Mouse (Mus musculus) liver, adult (tissue): ENCODE data around the gene Adamtsl5.

ENCODE experiments used
- GATA4 ChIP-seq: IDR thresholded peaks from 2 replicates; pipeline ENCODE4 v1.6.1; 2014; ENCODE audit warnings: mild to moderate bottlenecking, low read length; ENCODE audit not compliant: insufficient replicate concordance

Gene Adamtsl5

DNA sequence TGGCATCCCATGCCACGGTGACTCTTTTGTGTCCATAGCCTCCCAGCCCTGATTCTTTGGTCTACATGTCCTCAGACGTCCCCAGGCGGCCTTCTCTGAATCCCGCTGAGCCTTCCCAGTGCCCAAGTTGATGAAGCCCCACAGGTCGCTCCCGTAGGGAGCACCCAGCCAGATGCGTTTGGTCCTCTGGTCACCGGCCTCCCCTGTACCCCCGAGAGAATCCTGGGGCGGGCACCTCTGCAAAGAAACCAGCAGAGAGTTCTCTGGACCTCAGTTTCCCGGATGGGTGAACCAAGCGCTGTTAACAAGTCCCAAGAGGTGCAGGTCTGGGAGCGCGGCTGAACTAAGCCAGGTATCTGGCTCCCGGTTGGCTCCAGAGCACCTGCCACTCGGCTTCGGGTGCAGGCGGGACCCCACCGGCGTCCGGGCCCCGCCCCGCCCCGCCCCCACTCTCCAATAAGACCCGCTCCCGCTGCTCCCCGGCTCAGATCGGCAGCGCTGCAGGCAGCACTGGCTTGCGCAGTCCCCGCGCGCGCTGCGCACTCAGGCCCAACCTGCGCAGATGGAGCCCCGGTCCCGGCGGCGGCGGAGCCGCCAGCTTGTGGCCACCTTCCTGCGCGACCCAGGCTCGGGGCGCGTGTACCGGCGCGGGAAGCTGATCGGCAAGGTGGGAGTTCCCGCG lies 7.9 kb upstream of the Adamtsl5 start, which contains the start of gene Plk5:
Gene Plk5 (plus strand): TSS at position 459 of the 682 bp plus-strand sequence.
- no peak for TF ChIP-seq GATA4

DNA sequence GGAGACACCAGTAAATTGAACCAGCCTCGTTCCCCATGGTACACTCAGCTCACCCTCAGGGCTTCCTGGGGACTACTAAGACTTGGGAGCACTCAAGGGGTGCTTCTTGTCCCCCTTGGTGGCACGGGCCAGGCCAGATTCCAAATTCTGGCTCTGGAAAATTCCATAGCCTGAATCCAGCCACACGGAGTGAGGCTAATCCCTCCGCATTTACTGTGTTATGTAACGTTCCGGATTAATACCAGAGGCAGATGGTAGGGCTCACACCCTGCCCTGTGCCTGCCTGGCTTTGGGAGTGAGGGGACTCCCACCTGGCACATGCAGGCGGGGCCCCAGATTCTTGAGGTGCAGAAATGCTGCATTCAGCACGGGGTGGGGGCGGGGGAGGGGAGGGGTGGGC lies 7.2 kb upstream of the Adamtsl5 start:
- no peak for TF ChIP-seq GATA4

DNA sequence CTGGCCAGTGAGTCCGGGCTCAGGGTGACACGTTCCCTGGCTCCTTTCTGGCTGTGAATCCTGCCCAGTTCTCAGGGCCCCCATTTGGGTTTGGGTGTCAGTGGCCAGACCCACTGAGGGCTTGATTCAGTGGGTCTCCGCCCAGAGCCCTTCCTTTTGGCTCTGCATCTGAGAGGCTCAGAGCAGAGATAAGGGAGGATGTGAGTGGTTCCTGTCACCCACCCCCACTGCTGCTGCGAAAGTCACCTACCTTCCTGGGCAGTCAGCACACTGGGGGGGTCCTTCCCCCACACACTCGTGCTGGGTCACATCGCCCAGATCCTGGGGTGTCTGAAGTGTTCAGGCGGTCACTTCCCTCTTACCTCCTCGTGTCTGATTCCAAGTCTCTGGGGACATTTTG lies 4.5 kb upstream of the Adamtsl5 start:
- no peak for TF ChIP-seq GATA4

DNA sequence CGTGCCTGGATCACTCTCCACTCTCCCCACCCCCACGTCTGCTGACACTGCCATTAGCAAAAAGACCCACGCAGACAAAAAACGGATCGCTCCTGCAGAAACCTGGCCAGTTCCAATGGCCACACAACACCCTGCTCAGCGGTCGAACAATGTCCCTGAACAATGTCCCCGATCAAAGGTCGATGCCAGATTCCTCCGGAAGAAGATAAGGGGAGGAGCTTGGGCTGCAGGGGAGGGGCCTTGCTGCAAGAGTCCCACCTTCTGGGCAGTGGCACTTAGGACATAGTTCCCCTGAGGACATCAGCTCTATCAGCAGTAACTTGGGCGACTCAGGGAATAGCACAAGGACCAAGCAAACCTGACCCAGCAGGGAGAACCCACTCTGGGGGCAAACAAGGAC lies 3.7 kb upstream of the Adamtsl5 start:
- TF ChIP-seq GATA4 = peak; percentile 65; the same call in 1 of the 2 replicates

DNA sequence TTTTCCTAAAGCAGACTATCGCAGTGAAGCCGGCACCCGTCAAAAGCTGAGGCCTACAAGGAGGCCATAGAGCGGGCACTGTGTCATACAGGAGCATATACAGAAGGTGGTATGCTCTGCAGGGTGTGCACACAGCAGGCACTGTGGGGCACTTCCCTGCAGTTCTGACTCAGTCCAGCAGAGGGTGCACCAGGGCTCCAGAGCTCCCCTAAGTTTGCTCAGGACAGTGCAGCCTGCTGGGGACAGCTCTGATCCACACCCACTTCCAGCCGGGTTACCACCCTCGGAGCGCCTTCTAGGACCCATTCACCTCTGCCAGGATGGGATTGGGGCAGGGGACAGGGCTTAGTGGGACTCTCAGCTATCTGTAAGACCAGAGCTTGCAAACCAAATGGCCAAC lies 2.1 kb upstream of the Adamtsl5 start:
- no peak for TF ChIP-seq GATA4

DNA sequence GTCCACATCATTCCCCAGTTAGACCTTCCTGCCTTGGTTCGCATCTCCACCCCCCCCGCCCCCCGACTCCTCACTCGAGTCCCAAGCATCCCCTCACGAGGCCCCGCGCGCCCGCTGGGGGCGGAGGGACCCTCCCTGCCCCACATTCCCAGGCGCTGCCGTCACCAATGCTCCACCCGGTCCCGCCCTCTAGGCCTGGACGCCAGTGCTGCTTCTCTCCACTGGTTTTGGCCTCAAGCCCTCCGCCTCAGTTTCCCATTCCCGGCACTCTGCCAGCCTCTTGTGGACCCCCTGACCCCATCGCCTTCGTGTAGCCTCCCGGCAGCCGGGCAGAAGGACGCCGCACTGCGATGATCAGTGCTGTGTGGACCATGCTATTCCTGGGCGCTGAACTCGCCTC lies 769 bp upstream of the Adamtsl5 start:
- TF ChIP-seq GATA4 = no peak

DNA sequence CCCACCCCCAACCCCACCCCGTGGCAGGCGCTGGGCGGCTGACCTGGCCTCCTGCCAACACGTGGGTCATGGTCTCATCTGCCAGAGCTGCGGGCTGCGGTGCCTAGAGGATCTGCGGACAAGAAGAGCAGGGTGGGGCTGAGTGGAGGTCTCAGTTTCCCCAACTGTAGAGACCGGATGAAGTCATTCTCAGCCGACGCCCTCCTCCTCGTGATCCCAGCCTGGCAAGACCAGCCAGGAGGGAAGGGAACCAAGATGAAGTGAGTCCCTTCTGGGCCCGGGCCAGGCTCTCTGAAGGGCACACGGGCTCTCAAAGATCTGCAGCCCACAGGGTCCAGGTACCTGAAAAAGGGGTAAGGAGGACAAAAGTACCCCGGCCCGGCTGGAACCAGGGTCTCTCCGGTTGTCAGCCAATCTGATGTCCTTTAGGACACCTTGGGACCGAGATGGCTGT lies 671 bp downstream of the Adamtsl5 start:
- no peak for TF ChIP-seq GATA4

DNA sequence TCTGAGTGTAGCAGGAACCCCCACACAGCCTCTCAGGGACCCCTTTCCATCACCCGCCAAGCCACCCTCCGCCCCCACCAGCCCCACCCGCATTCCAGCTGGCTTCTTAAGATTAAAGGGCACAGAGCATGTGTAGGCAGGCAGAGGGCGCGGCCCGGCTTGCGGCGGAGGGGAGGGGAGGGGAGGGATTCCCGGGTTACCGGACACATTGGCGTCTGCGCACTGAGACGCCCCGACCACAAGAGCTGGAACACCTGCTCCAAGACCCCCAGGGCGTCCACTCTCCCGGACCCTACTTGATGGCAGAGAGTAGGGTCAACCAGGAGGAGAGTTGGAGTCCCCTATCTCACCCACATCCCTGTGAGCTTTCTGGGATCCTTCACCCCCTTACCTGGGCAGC lies 3.1 kb downstream of the Adamtsl5 start:
- no peak for TF ChIP-seq GATA4

DNA sequence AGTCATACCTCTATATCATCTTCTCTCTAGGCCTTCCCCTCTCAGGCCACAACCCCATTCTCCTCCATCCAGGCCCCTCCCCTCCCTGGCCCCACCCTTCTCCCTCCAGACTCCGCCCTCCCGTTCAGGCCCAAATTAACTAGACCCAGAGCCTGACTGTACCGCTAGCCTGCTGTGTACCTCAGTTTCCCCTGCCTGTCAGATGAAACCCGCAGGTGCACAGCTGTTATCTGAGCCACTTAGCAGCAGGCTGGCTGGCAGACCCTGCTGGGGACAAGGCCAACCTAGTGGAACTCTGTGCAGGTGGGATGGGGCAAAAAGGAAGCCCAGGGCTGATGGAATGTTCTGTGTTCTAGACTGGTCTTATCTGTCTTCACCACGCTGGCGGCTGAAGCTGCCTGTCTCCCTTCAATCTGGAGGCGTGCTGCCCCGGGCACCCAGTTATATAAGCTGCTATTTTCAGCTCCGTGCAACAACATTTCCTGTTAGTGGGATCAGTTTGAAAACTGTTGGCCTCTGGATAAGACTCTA lies 4.0 kb downstream of the Adamtsl5 start:
- TF ChIP-seq GATA4 = no peak

DNA sequence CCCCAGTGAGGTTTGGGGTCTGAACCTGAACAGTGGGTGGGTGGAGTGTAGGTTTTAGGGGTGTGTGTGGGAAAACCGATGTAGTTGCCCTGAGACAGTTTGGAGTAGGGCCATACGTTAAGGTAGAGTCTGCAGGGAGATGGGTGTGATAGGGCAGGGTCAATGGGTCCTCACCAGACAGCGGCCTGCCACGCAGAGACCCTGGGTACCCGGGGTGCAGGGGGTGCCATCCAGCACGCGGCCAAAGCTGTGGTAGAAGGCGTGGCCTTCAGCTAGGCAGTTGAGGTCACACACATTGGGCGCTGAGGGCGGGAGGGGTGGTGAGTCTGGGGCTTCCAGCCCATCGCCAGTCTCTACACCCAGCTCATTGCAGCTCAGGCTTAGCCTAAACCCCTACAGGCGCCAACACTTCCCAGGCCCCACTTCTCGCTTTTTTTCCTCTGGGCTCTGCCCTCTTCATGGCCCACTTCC lies 4.8 kb downstream of the Adamtsl5 start:
- no peak for TF ChIP-seq GATA4

DNA sequence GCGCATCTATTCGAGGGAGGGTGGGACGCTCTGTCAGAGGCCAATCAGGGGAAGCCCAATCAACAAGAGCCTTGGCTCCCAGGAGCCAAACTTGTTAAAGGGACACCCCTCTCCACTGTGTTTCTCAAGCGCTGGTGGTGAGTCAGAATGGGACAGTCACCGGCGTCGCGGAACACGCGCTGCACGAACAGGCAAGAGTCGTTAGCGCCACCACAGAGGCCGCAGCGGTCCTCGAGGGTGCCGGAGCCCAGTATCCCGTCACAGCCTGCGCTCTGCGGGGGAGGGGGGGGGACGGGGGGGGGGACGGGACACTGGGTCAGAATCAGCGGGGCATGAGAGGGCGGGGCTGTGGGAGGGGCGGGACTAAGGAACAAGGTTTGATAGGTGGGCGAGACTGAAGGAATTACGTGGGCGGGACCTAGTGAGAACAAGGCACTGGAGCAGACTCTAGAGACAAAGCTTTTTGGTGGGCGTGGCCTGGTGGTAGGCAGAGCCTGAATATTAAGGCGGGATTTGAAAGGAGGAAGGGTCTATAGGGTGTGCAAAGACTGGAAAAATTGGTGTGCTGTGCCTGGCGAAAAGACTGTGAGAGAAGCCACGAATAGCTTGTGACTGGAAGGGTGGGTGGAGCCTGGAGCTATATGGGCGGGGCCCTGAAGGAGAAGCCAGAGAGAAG lies 5.3 kb downstream of the Adamtsl5 start:
- TF ChIP-seq GATA4 = no peak

DNA sequence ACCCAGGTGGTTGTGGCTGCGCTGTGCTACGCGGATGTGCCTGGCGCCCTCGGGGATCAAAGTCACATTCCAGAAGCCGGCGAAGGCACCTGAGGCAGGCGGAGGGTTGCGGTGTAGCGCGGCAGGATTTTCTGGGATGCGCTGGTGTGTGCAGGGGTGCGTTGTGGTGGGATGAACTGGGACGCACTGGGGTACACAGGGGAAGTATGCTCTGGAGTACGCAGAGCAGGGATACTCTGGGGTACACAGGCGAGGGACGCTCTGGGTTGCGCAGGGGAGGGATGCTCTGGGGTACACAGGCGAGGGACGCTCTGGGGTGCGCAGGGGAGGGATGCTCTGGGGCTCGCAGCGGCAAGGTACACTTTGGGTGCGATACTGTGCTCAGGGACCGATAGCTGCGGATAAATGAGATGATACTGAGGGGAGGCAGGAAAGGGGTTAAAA lies 5.9 kb downstream of the Adamtsl5 start:
- no peak for TF ChIP-seq GATA4

DNA sequence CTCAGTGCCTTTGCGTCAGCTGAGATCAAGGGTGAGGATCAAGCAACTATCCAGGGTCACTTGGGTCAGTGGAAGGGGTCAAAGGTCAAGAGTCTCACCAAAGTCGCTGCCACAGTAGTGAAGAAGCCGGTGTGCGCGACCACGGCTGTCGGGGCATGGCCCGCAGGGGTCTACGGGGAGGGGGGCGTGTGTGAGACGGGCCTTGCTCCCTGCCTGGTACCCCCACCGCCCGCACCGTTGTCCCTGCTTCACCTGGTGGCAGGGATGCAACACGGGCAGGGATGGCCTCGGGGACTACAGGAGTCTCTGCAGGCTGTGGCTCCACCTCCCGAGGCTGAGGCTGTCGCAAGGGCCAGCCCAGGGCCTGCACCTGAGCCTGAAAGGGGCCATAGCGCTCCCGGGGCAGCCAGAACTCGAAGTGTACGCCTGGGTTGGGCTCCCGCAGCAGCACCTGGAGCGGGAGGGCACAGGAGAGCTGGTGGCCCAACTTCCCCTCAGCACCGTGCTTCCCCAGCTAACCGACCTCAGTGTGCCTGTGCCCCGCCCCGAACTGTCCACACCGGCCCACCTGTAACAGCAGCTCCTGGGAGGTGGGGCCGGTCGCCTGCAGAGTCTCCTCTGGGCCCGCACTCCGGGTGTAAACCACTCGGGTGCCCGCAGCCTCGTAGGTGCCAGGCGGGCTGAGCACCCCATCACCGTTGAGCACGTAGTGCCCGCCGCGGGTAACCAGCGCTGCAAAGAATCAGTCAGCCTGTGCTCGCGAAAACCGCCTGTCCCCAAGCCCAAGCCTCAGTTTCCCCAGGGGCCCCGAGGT lies 6.5 kb downstream of the Adamtsl5 start:
- TF ChIP-seq GATA4 = no peak

DNA sequence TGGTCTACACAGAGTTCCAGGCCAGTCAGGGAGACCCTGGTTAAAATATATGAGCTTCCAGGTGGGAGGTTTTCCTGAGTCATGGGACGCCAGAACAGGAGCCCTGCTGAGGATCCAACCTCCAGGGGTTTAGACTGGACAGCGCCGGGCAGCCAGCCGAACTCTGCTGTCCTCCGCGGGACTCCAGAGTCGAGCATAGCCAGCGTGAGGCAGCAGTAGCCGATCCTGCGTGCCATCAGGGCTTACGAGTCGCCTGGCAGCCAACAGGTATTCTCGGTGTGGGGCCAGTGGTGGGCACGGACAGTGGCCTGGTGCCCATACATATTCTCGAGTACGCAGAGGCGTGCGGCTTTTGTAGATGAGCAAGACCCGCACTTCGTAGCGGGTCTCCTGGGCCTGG lies 7.2 kb downstream of the Adamtsl5 start:
- no peak for TF ChIP-seq GATA4

DNA sequence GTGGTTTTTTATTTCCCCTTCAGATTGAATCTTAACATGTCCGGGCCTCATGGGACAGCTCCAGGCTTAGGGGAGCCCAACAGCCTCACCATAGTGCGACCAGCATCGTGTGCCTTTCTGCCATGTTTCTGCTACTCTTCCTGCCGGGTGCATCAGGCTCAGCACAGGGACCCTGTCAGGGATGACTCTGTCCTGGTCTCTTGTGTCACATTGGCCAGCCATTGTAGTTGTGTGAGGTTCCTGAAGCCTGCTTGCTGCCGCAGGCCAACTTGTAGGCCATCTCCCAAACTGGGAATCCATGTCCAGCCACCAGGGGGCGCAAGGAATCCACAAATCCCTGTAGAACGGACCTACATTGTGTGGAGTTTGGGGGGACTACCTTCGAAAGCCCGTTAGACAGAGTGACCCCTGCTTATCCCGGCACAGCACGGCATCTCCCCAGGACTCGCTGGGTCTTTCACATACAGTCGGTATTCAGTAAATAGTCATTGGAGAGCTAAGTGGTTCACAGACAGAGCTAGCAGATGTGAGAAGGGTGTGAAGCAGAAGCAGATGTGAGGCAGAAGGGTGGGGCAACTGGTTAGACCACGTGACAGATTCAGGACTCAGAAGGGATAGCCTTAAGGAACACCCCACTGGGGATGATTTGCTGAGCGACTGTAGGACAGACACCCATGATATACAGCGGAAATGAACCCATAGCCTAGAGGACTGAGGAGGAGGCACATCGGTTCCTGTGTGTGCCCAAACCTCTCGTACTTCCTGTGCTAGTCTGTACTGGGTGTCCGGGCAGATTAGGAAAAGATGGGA lies 8.1 kb downstream of the Adamtsl5 start:
- TF ChIP-seq GATA4 = no peak

DNA sequence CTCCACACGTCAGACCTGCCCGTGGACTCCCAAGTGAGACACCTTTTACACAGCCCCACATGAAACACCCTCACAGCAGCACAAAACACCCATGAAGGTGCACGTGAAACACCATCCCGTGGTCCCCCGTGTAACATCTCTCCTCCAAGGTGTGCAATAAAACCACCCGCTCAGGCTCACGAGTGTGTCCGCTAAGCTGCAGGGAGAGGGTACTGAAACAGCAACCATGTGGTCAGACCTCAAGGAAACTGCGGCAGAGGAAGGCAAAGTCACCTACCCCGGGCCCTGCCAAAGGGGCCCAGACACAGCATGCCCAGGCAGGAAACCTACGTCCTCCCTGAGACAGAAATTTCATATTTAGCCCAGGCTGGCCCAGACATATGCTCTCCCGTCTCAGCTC lies 11.9 kb downstream of the Adamtsl5 start:
- TF ChIP-seq GATA4 = no peak
